Mouse (Mus musculus) hindbrain, embryonic 10.5 days (tissue): ENCODE data around the gene Grm8. TPM values are rescaled to one million over a fixed set of nuclear protein-coding genes. Genes with fewer than 3 reads are reported as not detected.

Experiments
- DNase-seq: peaks from one replicate; pipeline ENCODE4 v3.0.0-alpha.2; 2017; ENCODE audit warnings: low spot score
- H3K27ac ChIP-seq: fragments of 300-500 bp; sonication (generic); 2 replicates; pipeline ENCODE4 v1.5.1; 2016; ENCODE audit warnings: mild to moderate bottlenecking, moderate library complexity
- H3K27me3 ChIP-seq: fragments of 300-500 bp; sonication (generic); 2 replicates; pipeline ENCODE4 v1.6.1; 2016; ENCODE audit warnings: mild to moderate bottlenecking; ENCODE audit not compliant: poor library complexity, insufficient read depth, severe bottlenecking
- H3K36me3 ChIP-seq: fragments of 300-500 bp; sonication (generic); 2 replicates; pipeline ENCODE4 v1.6.1; 2016; ENCODE audit warnings: mild to moderate bottlenecking, moderate library complexity
- H3K4me1 ChIP-seq: fragments of 300-500 bp; sonication (generic); replicated peaks from 2 replicates; pipeline ENCODE4 v1.6.1; 2016; ENCODE audit warnings: mild to moderate bottlenecking
- H3K4me3 ChIP-seq: fragments of 300-500 bp; sonication (generic); 2 replicates; pipeline ENCODE4 v1.5.1; 2016; ENCODE audit warnings: mild to moderate bottlenecking, moderate library complexity
- H3K9me3 ChIP-seq: fragments of 300-500 bp; sonication (generic); 2 replicates; pipeline ENCODE4 v1.6.1; 2016; ENCODE audit warnings: mild to moderate bottlenecking, moderate library complexity
- WGBS: fragments of 180-500 bp; shearing (Covaris S2); methylation state at CpG from one replicate; pipeline ENCODE4 v1.1.7; 2016; 5-methylcytosine and 5-hydroxymethylcytosine counted together
- polyA plus RNA-seq: library from polyadenylated mRNA; unstranded; fragments of >200 nt; fragmentation: Nextera tagmentation; extraction: Ambion mirVana; gene quantifications from 2 replicates; pipeline ENCODE4 v1.2.1, GENCODE M21; 2016

The Grm8 gene
- polyA plus RNA-seq, 1 experiment from 2014 or later = 0.80 TPM

- DNase-seq = no peak
- H3K4me3 ChIP-seq = no peak overlapping the region
- WGBS = 70% methylated on average over 2 of the region's 2 CpGs
- H3K27ac ChIP-seq = no peak overlapping the region
- no peaks in the 10 kb centered on the region for H3K9me3 ChIP-seq
- H3K36me3 ChIP-seq = no peaks in the 10 kb centered on the region
- no peaks in the 10 kb centered on the region for H3K27me3 ChIP-seq
- H3K4me1 ChIP-seq = no peaks in the 10 kb centered on the region
Observed at GRCm38 (mm10) chr6:27348272-27348671, 786.7 kb downstream of the Grm8 start.

GRCm38 (mm10) chr6:27346311-27346710 is 788.7 kb downstream of the Grm8 start:
- Histone ChIP-seq H3K9me3 (no peaks in the 10 kb centered on the region), H3K4me1 (no peaks in the 10 kb centered on the region), H3K27me3 (no peaks in the 10 kb centered on the region), H3K4me3 (no peak overlapping the region), H3K27ac (no peak overlapping the region), H3K36me3 (no peaks in the 10 kb centered on the region)
- 78% methylated on average over 1 of the region's 1 CpGs for WGBS
- no peak for DNase-seq

- no peak overlapping the region for H3K27ac ChIP-seq
- no peaks in the 10 kb centered on the region for H3K4me1 ChIP-seq
- WGBS = 85% methylated on average over 4 of the region's 4 CpGs
Observed at GRCm38 (mm10) chr6:27340131-27340530, 794.8 kb downstream of the Grm8 start.

GRCm38 (mm10) chr6:27318575-27318974 is 816.4 kb downstream of the Grm8 start:
- Histone ChIP-seq H3K27me3 (no peaks in the 10 kb centered on the region), H3K4me1 (no peaks in the 10 kb centered on the region), H3K9me3 (no peaks in the 10 kb centered on the region), H3K27ac (no peak overlapping the region), H3K36me3 (no peaks in the 10 kb centered on the region), H3K4me3 (no peak overlapping the region)
- 89% methylated on average over 1 of the region's 1 CpGs for WGBS
- no peak for DNase-seq

More at GRCm38 (mm10) chr6:27340131-27340530, 794.8 kb downstream of the Grm8 start:
- no peaks in the 10 kb centered on the region for H3K9me3 ChIP-seq
- no peak for DNase-seq
- no peaks in the 10 kb centered on the region for H3K27me3 ChIP-seq
- no peak overlapping the region for H3K4me3 ChIP-seq
- no peaks in the 10 kb centered on the region for H3K36me3 ChIP-seq

GRCm38 (mm10) chr6:27317422-27317821 is 817.6 kb downstream of the Grm8 start:
- no peak for DNase-seq
- no peak overlapping the region for H3K27ac ChIP-seq
- no peaks in the 10 kb centered on the region for H3K36me3 ChIP-seq
- H3K4me1 ChIP-seq = no peaks in the 10 kb centered on the region
- H3K4me3 ChIP-seq = no peak overlapping the region
- H3K27me3 ChIP-seq = no peaks in the 10 kb centered on the region
- 75% methylated on average over 3 of the region's 3 CpGs for WGBS
- no peaks in the 10 kb centered on the region for H3K9me3 ChIP-seq

GRCm38 (mm10) chr6:27316018-27316417 is 819.0 kb downstream of the Grm8 start:
- no peaks in the 10 kb centered on the region for H3K4me1 ChIP-seq
- H3K27me3 ChIP-seq = no peaks in the 10 kb centered on the region
- no peak overlapping the region for H3K27ac ChIP-seq
- H3K9me3 ChIP-seq = no peaks in the 10 kb centered on the region
- WGBS = 94% methylated on average over 1 of the region's 1 CpGs
- H3K36me3 ChIP-seq = no peaks in the 10 kb centered on the region
- no peak overlapping the region for H3K4me3 ChIP-seq
- no peak for DNase-seq

- H3K4me1 ChIP-seq = no peaks in the 10 kb centered on the region
- H3K27ac ChIP-seq = no peak overlapping the region
- H3K9me3 ChIP-seq = no peaks in the 10 kb centered on the region
- no peaks in the 10 kb centered on the region for H3K27me3 ChIP-seq
- H3K4me3 ChIP-seq = no peak overlapping the region
- no peaks in the 10 kb centered on the region for H3K36me3 ChIP-seq
- WGBS = 93% methylated on average over 5 of the region's 5 CpGs
- no peak for DNase-seq
Observed at GRCm38 (mm10) chr6:27314273-27315009, 820.5 kb downstream of the Grm8 start.

GRCm38 (mm10) chr6:27310401-27310800 is 824.6 kb downstream of the Grm8 start:
- Histone ChIP-seq H3K36me3 (no peaks in the 10 kb centered on the region), H3K9me3 (no peaks in the 10 kb centered on the region), H3K4me3 (no peak overlapping the region), H3K27ac (no peak overlapping the region), H3K27me3 (no peaks in the 10 kb centered on the region), H3K4me1 (no peaks in the 10 kb centered on the region)
- no peak for DNase-seq

GRCm38 (mm10) chr6:27305351-27305750 is 829.6 kb downstream of the Grm8 start:
- Histone ChIP-seq H3K9me3 (no peaks in the 10 kb centered on the region), H3K27me3 (no peaks in the 10 kb centered on the region), H3K27ac (no peak overlapping the region), H3K36me3 (no peaks in the 10 kb centered on the region), H3K4me3 (no peak overlapping the region), H3K4me1 (no peaks in the 10 kb centered on the region)
- DNase-seq = no peak
- 72% methylated on average over 2 of the region's 2 CpGs for WGBS

- no peaks in the 10 kb centered on the region for H3K9me3 ChIP-seq
- no peaks in the 10 kb centered on the region for H3K27me3 ChIP-seq
- H3K4me3 ChIP-seq = no peak overlapping the region
- no peak for DNase-seq
- H3K4me1 ChIP-seq = no peaks in the 10 kb centered on the region
- no peak overlapping the region for H3K27ac ChIP-seq
- no peaks in the 10 kb centered on the region for H3K36me3 ChIP-seq
Observed at GRCm38 (mm10) chr6:27264972-27265371, 870.0 kb downstream of the Grm8 start.

- H3K4me1 ChIP-seq = no peaks in the 10 kb centered on the region
Observed at GRCm38 (mm10) chr6:27262611-27263010, 872.4 kb downstream of the Grm8 start.

GRCm38 (mm10) chr6:27240416-27240815 is 894.6 kb downstream of the Grm8 start:
- H3K36me3 ChIP-seq = no peaks in the 10 kb centered on the region
- no peak for DNase-seq
- H3K4me1 ChIP-seq = no peaks in the 10 kb centered on the region
- H3K27me3 ChIP-seq = no peaks in the 10 kb centered on the region
- no peak overlapping the region for H3K27ac ChIP-seq
- no peak overlapping the region for H3K4me3 ChIP-seq
- no peaks in the 10 kb centered on the region for H3K9me3 ChIP-seq

More at GRCm38 (mm10) chr6:27262611-27263010, 872.4 kb downstream of the Grm8 start:
- Histone ChIP-seq H3K9me3 (no peaks in the 10 kb centered on the region), H3K4me3 (no peak overlapping the region), H3K27me3 (no peaks in the 10 kb centered on the region), H3K27ac (no peak overlapping the region), H3K36me3 (no peaks in the 10 kb centered on the region)
- no peak for DNase-seq

- Histone ChIP-seq H3K36me3 (no peaks in the 10 kb centered on the region), H3K27ac (no peak overlapping the region), H3K9me3 (no peaks in the 10 kb centered on the region), H3K4me1 (no peaks in the 10 kb centered on the region), H3K4me3 (no peak overlapping the region), H3K27me3 (no peaks in the 10 kb centered on the region)
- 78% methylated on average over 2 of the region's 2 CpGs for WGBS
- no peak for DNase-seq
Observed at GRCm38 (mm10) chr6:27239968-27240367, 895.0 kb downstream of the Grm8 start.
